Mouse (Mus musculus): Measurements from ENCODE around the gene Kazn.
A peak's percentile ranks its signal among the peaks of the same experiment; 100 is the strongest.

Kazn gene

DNA sequence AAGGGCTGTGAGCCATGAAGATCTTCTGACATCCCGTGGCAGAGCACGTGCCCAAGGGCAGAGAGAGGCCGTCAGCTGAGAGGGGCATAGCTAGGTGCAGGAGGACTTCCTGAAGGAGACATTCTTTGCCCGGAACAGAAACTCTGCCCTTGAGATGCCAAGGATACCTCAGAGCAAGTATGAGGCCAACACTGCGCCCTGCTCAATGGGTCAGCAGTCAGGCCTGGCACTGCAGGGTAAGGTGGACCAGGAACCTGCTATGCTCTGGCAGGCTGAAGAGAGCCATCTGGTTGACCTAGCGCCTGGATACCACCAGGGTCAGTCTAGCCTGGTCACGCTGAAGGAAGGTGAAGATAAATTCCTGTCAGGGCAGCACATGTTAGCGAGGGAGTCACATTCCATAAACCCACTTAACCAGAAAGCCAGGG, 46.0 kb downstream of the Kazn start:
- DNase-seq (ENCODE audit: low read depth, low spot score): no peak

DNA sequence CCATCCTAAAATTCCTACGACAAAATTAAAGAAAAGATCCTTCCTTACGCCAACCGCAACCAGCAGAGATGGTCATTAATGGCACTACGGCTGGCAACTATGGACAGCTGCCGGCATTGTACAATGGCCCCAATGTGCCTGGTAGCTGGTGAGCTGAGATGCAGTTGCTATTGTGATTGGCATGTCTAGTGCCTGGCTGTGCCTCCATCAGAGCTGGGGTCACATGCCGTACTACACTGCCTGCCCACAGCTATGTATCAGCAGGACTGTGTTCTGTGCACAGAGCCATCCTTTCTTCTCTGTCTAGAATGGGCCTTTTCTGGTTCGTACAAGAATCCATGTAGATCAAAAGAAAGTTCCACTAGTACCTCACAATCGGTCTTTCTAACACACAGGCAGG, 49.2 kb downstream of the Kazn start:
- no peak for DNase-seq (ENCODE audit: low read depth, low spot score)

DNA sequence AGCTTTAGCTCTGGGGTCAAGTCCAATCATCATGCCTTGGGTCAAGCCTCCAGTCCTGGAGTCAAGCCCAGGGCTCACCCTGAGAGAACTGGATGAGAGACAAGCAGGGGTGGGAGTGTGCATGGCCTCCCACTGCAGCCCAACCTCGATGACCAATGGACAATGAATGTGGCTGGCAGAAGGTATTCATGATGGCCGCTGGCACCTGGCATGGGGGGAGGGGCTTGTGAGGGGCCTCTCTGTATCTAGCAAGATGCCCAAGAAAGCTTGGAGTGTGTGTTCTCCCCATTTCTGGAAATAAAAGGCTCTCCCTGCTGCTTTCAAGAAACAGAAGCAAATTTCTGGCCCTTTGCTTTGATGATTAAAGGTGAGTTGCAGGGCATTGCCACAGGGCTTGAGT, 50.7 kb downstream of the Kazn start:
- DNase-seq (ENCODE audit: low read depth, low spot score): no peak

DNA sequence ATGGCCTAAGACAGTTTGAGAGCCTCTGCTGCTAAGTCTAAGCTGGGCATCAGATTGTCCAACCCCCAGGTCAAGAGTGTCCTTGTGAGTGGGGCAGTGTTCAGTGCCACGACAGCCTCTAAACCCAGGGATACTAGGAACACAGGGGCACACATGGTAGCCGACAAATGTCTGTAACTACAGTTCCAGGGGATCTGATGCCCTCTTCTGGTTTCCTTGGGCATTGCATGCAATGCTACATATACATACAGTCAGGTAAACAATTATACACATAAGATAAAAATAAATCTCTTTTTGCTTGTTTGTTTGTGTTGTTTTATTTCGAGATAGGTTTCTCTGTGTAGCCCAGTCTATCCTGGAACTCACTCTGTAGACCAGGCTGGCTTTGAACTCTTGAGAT, 53.0 kb downstream of the Kazn start:
- DNase-seq (ENCODE audit: low read depth, low spot score): no peak

DNA sequence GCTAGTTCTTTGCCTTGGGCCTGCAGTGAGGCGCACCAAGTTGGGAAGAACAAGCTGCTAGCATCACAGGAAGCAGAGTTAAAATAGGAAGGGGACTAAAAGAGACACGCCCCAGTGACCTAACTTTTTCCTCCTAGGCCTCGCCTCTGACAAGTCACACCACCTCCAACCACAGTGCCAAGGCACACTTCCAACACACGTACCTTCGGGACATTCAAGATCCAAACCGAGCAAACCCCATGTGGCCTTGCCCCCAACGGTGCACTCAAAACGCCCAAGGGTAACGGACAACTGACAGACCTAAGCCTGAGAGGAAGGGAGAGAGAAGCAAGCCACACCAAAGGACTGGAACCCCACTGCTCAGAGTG, 53.7 kb downstream of the Kazn start:
- DNase-seq (ENCODE audit: low read depth, low spot score): no peak

DNA sequence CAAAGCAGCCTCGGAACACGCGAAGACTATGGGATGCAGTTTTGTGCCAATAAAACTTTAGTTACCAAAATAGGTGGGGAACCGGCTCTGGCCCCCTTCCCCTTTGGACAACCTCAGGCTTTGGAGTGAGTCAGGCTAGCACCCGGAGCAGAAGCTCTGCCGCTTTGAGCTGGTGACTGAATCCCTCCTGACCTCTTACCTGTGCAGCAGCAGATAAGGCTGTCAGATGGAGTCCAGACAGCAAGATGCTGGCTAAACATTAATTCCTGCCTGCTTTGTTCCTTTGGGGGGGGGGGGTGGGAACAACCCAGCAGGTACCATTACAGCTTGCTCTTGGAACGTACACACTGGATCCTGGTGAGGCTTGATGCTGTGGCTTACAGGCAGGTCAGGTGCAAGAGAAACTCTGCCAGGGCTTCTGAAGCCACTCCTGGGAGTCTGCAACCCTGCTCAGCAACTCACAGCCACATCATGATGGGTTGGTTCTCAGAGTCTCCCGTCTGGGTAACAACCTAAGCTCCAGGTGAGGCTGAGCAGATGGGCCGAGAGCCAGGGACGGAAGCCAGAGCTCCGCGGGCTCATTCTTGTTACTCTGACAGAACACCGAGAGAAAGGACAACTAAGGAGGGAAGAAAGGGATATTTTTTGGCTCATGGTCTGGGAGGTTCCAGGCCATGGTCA, 54.2 kb downstream of the Kazn start:
- no peak for DNase-seq (ENCODE audit: low read depth, low spot score)

DNA sequence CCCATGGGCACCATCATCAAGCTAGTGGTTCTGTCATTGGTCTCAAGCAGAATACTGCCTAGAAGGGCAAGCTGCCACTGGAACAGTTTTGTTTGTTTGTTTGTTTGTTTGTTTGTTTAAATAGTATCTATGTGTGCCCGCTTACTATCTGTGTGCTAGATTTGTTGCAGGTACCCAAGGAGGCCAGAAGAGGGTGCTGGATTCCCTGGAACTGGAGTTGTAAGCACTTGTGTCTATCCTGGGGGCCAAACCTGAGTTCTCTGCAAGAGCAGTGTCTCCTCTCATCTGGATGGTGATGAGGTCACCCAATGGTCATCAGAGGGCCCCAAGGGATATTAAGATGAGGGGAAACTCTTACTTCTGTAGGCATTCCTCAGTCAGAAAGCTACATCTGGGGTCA, 55.6 kb downstream of the Kazn start:
- no peak for DNase-seq (ENCODE audit: low read depth, low spot score)

DNA sequence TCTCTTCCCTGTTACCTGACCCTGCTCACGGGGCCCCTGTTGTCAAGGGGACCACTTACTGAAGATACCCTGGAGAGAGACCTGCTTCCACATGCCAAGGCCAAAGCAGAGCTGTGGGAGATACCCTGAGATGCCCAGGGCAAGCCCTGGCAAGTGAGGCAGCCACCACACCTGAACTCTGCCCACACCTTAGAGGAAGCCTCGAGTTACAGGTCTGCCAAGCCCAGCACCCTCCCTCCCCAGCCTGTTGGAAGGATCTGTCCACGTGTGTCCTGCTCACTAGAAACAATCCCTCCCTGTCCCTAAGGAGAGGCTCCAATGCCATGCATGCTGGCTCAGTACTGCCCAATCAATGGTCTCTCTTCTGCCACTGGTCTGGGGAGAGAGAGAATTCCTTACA, 56.2 kb downstream of the Kazn start:
- DNase-seq (ENCODE audit: low read depth, low spot score): no peak

DNA sequence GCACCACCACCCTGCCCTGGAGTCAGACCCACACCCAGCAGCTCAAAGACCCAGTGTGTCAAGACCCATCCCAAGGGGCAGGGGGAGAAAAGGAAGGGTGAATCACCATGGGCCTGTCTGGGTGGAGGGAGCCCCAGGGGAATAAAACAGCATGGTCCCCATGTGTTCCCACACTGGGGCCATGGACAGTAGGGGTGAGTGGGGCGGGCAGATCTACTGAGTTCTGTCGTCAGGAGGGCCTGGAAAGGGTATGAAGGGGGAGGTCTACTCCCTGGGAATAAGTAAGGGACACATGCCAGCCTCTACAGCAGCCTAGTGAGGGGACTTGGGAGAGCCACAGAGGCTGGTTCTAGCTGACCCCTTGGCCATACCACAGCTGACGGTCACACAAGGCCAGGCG, 57.6 kb downstream of the Kazn start:
- DNase-seq (ENCODE audit: low read depth, low spot score): no peak

DNA sequence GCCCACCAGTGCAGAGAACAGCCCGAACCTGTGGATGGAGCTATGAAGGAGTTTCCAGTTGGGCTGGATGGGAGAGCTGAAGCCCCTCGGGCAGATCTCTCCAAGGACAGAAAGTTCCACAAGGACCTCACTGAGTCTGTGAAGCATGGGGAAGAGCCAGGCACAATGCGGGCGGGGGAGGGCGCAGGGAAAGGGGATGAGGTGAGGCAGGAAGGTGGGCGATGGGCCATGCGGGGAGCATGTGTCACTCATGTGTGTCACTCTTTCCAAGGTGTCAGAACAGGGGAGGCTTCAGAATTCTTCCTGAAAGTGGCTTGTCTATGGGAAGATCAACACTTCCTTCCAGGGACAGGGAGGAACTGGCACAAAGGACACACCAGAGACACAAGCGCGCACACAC, 58.3 kb downstream of the Kazn start:
- DNase-seq (ENCODE audit: low read depth, low spot score): no peak

DNA sequence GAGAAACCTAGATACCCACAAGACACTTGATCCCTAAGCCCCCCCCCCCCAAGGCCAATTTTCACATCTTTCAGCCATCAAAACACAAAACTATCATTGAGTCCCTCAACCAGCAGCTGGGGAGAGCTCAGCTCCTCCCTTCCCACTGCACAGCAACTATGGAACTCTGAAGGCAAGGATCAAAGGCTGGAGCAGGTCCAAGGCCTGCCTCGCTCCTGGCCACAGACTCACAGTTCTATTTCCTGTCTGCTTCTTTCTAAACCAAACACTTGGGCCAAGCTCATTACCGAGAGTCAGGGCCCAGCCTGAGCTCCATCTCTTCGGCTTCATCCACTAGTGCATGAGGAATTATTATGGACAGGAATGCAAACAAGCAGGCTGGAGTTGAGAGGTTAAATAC, 58.9 kb downstream of the Kazn start:
- DNase-seq (ENCODE audit: low read depth, low spot score): no peak

DNA sequence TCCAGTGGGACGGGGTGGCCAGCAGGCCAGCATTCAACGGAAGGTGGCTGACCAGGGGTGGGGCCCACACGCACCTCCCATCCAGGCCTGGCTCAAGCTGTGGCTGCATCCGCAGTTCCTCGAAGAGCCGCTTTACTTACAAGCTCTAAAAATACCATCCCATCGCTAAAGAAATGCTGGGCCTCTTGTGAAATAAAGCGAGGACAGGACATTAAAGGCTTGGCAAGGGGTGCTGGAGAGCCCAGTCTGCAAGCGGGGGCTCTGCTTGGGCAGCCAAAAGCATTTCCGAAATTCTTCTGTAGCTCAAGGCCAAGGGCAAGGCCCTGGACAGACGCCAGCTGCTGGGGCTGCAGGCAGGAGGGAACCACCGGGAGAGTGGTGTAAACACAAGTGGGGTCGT, 59.7 kb downstream of the Kazn start:
- DNase-seq (ENCODE audit: low read depth, low spot score): no peak

DNA sequence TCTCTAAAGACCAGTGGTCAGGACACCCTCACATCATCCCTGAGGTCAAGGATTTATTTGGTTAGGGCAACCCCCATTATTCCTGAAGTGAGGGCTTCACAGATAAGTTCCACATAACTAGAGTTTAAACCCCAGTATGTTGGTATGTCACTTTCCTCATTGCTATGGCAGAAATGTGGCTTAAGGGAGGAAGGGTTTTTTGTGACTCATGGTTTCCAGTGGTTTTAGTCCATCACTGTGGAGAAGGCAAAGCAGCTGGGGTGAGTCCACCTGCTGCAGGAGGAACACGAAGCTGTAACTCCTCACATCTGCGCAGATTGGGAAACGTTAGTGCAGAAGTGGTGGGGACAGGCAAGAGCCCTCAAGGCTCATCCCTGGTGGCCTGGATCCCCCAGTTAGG, 62.5 kb downstream of the Kazn start:
- no peak for DNase-seq (ENCODE audit: low read depth, low spot score)

DNA sequence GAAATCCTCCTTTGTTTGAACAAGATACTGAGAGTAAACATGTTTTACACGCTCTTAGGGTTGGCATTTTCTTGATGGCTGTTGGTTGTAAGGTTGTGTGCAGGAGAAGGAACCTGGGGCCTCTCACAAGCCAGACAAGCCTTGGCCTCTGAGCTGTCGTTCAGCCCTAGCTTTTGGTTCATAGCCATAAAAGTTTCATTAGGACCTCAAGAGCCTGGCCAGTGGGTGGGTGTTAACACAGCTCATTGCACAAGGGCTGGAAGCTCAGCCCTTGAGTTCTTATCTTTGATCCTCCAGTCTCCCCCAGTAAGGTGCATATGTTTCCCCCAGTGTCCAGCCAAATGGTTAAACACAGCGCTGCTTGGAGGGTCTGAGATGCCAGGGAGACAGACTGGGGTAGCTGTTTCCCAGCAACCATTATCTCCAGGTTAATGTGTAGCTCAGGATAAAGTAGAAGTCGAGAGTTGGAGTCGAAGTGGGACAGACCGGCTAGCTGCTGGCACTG, 65.2 kb downstream of the Kazn start:
- DNase-seq (ENCODE audit: low read depth, low spot score): no peak

DNA sequence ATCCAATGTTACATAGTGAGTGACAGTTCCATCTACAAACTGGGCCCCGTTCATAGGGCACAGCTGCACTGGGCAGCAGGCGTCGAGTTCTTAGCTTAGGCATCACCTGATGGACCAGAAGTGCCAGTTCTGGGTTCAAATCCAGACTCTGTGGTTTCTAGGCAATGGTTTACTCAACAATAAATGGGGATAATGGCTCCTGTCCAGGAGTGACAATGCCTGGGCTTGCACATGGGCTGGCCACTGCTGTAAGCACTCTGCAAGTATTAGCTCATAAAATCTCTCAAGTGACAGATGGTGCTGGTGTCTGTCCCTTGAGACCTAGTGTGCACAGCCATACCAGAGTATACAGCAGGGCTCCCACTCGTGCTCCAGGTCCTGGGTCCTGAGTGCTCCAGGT, 66.3 kb downstream of the Kazn start:
- no peak for DNase-seq (ENCODE audit: low read depth, low spot score)

DNA sequence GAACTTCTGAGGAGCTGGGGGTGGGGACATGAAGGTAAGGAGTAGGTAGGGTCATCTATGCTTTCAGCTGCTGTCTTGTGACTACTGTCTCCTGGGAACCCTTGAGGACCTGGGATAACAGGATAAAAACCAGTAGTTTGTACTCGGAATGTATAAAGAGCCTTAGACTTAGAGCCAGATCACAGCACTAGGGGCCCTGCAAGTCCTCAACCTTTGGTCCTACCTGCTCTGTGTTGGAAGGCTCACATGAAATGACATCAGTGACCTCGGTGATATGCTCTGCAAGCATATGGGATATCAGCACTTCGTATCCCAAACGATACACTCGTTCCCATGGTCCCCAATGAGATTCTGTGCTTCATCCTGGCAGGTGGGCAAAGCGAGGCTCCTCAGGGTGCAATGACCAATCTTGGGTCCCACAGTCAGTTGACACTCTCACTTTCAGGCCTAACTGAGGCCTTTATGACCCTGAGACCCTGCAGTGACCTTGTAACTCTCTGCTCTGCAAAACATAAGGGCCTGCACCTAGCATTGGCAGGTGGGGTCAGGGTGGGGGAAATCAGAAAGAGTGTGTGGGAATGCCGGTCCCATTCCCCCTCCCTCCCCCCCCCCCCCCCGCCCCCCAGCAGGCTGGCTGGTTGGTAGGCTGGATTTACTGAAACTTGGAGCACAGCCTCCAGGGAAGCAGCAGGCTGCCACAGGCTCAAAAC, 67.3 kb downstream of the Kazn start:
- DNase-seq (ENCODE audit: low read depth, low spot score): no peak

DNA sequence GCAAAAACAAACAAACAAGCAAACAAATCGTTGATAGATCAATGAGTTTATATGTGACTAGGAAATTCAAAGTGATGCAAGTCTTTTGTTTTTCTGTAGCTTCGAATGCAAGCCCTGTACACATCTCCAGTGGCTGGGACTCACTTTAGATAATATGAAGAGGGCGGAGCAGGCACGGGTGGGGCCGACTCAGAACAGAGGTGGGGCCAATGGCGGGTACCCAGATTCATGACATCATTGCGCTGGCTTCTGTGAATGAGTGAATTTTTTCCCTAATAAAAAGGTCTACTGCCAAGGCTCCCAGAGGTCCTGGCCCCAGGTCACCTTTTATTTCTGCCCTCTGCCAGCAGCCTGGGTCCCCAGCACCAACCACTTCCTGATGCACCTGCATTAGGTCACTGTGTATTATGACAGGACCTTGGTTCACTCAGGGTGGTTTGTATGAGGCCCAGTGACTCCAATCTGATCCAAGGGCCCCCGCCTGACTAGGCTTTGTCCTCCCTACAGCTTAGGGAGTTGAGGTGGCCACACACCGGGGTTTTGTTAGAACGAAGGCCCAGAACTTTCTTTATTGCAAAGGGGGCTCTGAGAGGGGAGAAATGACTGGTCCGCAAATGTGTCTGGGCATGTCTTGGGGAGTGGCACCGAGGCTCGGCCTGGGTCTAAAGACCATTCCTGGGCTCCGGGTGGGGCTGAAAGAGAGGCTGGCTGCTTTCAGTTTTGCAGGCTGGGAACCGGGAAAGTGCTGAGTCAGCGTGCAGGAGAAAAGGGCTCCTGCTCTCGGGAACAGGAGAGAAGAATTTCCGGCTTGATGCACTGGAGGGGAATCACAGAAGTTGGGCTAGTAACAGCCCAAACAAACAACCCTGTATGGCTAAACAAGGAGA, 68.1 kb downstream of the Kazn start:
- DNase-seq (ENCODE audit: low read depth, low spot score): peak; percentile 60

DNA sequence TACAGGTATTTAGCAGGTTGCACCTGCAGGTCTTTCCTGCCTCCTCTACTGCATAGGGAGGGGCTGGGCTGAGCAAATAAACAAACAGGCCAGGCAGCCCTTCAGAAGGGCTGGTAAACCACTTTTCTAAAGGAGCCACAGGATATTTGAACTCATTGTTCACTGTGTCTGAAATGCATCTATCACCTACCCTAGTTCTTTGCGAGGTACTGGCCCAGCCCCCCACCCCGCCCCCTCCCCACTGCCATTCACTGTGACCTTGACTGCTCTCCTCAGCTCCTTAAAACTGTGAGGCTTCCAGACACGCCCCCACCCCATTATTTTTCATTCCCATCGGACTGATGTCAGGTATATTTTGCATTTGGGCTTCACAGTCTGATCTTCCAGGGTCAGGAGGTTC, 69.6 kb downstream of the Kazn start:
- no peak for DNase-seq (ENCODE audit: low read depth, low spot score)

DNA sequence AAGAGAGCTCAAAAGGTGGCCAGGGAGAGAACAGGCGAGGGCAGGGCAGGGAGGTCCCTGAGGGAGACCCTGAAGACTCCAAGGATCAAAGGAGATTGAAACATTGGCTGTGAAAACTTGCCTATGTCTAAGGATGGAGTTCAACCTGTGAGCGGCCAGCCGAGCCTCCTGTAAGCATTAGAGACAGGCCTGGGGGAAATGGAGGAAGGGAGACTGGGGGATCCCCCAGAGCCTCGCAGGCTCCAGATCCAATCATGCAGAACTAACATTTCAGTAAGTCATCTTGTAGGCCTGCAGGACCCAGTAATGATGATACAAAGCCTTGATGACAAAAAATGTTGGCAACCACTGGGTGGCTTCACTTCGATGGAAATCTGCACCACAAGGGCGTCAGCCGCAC, 70.8 kb downstream of the Kazn start:
- DNase-seq (ENCODE audit: low read depth, low spot score): no peak

DNA sequence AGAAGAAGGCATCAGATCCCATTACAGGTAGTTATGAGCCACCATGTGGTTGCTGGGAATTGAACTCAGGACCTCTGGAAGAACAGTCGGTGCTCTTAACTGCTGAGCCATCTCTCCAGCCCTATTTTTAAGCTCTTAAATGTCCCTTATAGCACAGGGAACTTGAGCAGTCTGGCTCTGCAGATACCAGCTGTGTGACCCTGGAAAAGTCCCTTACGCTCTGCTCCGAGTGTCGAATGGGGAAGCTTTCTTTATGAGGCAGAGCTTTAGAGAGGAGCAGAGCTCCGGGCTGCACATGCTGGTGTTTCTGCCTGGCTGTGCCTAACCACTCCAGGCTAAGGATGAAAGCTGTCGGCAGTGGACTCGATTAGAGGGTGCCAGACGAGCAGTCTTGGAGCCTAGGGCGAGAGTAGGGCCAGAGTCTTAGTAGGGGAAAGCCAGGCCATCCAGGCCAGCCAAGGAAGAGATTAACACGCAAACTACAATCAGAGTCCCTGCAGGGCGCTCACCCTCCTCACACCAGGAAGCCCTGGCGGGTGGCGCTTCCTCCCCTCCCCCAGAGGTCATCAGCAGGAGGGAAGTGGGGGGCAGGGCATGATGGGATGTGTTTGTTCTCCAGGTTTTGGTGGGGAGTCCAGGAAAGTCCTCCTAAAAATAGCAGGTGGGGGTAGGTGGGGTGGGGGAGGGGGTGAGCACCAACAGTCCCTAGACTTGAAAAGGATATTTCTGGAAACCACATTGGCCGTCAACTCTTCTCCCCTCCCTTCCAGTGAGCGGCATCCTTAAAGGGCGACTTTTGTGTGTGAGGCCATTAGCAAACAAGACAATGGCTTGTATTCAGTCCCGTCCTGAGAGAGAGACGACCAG, 73.1 kb downstream of the Kazn start:
- DNase-seq (ENCODE audit: low read depth, low spot score): peak; percentile 55

DNA sequence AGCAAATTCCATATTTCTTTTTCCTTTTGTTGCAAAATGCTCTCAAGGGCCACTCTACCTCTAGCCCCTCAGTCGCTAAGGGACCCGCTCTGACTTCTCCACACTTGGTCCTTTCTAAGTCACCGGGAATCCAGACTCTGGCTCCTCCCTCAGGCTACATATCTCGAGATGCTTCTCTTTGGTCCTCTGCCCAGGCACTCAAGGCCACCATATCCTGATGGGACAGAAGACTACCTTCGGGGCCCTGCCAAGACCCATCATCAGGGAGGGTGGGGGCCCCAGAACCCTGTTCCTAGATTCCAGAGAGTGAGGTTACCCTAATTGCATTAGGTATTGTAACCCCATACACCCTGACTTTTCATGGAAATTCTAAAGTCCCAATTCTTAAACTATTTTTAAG, 73.8 kb downstream of the Kazn start:
- no peak for DNase-seq (ENCODE audit: low read depth, low spot score)

DNA sequence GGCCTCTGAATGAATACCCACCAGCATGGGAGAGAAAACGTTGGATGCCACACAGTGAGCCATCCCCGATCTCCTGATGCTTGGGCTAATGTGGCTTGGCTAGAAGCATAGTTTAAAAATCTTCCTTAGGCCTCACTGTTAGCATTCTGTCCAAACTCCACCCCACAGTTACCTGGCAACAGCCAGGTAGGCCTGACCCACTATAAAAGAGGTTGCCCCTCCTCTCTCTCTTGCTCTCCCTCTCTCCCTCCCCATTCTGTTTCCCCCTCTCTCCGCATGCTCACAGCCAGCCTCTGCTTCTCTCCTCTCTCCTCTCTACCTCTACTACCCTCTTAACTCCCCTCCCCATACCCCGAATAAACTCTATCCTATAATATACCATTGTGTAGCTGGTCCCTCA, 74.8 kb downstream of the Kazn start:
- DNase-seq (ENCODE audit: low read depth, low spot score): no peak

Measured in WW6 (cell line).